Mouse (Mus musculus): ENCODE measurements around the gene 4930568D16Rik. TPM values are rescaled to one million over a fixed set of nuclear protein-coding genes. Genes with fewer than 3 reads are reported as not detected.

Gene 4930568D16Rik
- polyA plus RNA-seq, 1 experiment, result not detected

- Histone ChIP-seq H3K36me3 (ENCODE audit: control insufficient read depth, insufficient read depth, low read length) (peaks cover 11% of the 10 kb centered on the region), H3K4me1 (ENCODE audit: control insufficient read depth, insufficient read depth, insufficient read length) (peaks cover 6% of the 10 kb centered on the region; the same call in 1 of the 2 replicates), H3K27me3 (ENCODE audit: control insufficient read depth, insufficient read depth, low read length) (no peaks in the 10 kb centered on the region), H3K4me3 (ENCODE audit: extremely low read depth, insufficient read depth, insufficient read length) (no peak overlapping the region), H3K27ac (ENCODE audit: insufficient read depth, low read length) (no peak overlapping the region)
- TF ChIP-seq CTCF (IDR thresholded peaks at IDR 0.05; ENCODE audit: extremely low read depth, insufficient read depth, insufficient read length, insufficient replicate concordance), result peak; percentile 67; the same call in 1 of the 2 replicates
- TF ChIP-seq POLR2A (IDR thresholded peaks at IDR 0.05; ENCODE audit: low read depth, low read length), result no peak
- 39% methylated on average over 11 of the region's 11 CpGs for WGBS
- DNase-seq (ENCODE audit: low read depth in 1 of 2, low spot score in 2 of 2), result peak; percentile 54 to 68
These were observed 30.2 kb upstream of the 4930568D16Rik start for GRCm38 (mm10) chr2:35397590-35398173.

GRCm38 (mm10) chr2:35397096-35397495 is 29.6 kb upstream of the 4930568D16Rik start, which contains the start of gene 4930402F06Rik:
Gene 4930402F06Rik, minus strand, starts transcription at chr2:35397175.
- no peak within 1 kb of the TSS for H3K27ac ChIP-seq (ENCODE audit: insufficient read depth, low read length)
- WGBS, result 68% methylated on average over 5 of the region's 5 CpGs
- DNase-seq (ENCODE audit: low read depth in 1 of 2, low spot score in 2 of 2), result no peak
- no peak within 1 kb of the TSS for H3K4me3 ChIP-seq (ENCODE audit: extremely low read depth, insufficient read depth, insufficient read length)
- TF ChIP-seq POLR2A (IDR thresholded peaks at IDR 0.05; ENCODE audit: low read depth, low read length), result no peak
- no peak for TF ChIP-seq CTCF (IDR thresholded peaks at IDR 0.05; ENCODE audit: extremely low read depth, insufficient read depth, insufficient read length, insufficient replicate concordance)
- peaks cover 6% of the 10 kb centered on the region; the same call in 1 of the 2 replicates for H3K4me1 ChIP-seq (ENCODE audit: control insufficient read depth, insufficient read depth, insufficient read length)
- no peaks in the 10 kb centered on the region for H3K27me3 ChIP-seq (ENCODE audit: control insufficient read depth, insufficient read depth, low read length)
- peaks cover 8% of the 10 kb centered on the region for H3K36me3 ChIP-seq (ENCODE audit: control insufficient read depth, insufficient read depth, low read length)

GRCm38 (mm10) chr2:35385441-35385871 is 17.9 kb upstream of the 4930568D16Rik start:
- WGBS, result 63% methylated on average over 9 of the region's 9 CpGs
- Histone ChIP-seq H3K4me3 (ENCODE audit: extremely low read depth, insufficient read depth, insufficient read length) (no peak overlapping the region), H3K27me3 (ENCODE audit: control insufficient read depth, insufficient read depth, low read length) (no peaks in the 10 kb centered on the region), H3K4me1 (ENCODE audit: control insufficient read depth, insufficient read depth, insufficient read length) (no peaks in the 10 kb centered on the region), H3K36me3 (ENCODE audit: control insufficient read depth, insufficient read depth, low read length) (no peaks in the 10 kb centered on the region), H3K27ac (ENCODE audit: insufficient read depth, low read length) (no peak overlapping the region)
- TF ChIP-seq POLR2A (IDR thresholded peaks at IDR 0.05; ENCODE audit: low read depth, low read length) (no peak), CTCF (IDR thresholded peaks at IDR 0.05; ENCODE audit: extremely low read depth, insufficient read depth, insufficient read length, insufficient replicate concordance) (no peak)
- DNase-seq (ENCODE audit: low read depth in 1 of 2, low spot score in 2 of 2), result no peak

- H3K27ac ChIP-seq (ENCODE audit: insufficient read depth, low read length), result no peak overlapping the region
- WGBS, result 88% methylated on average over 9 of the region's 9 CpGs
- H3K36me3 ChIP-seq (ENCODE audit: control insufficient read depth, insufficient read depth, low read length), result no peaks in the 10 kb centered on the region
- TF ChIP-seq POLR2A (IDR thresholded peaks at IDR 0.05; ENCODE audit: low read depth, low read length) (no peak), CTCF (IDR thresholded peaks at IDR 0.05; ENCODE audit: extremely low read depth, insufficient read depth, insufficient read length, insufficient replicate concordance) (no peak)
- H3K27me3 ChIP-seq (ENCODE audit: control insufficient read depth, insufficient read depth, low read length), result no peaks in the 10 kb centered on the region
- no peak overlapping the region for H3K4me3 ChIP-seq (ENCODE audit: extremely low read depth, insufficient read depth, insufficient read length)
- no peak for DNase-seq (ENCODE audit: low read depth in 1 of 2, low spot score in 2 of 2)
- no peaks in the 10 kb centered on the region for H3K4me1 ChIP-seq (ENCODE audit: control insufficient read depth, insufficient read depth, insufficient read length)
These were observed 11.8 kb upstream of the 4930568D16Rik start for GRCm38 (mm10) chr2:35379306-35379705.

- TF ChIP-seq POLR2A (IDR thresholded peaks at IDR 0.05; ENCODE audit: low read depth, low read length) (no peak), CTCF (IDR thresholded peaks at IDR 0.05; ENCODE audit: extremely low read depth, insufficient read depth, insufficient read length, insufficient replicate concordance) (no peak)
- no peak overlapping the region for H3K27ac ChIP-seq (ENCODE audit: insufficient read depth, low read length)
- 28% methylated on average over 6 of the region's 6 CpGs for WGBS
- no peak overlapping the region for H3K4me3 ChIP-seq (ENCODE audit: extremely low read depth, insufficient read depth, insufficient read length)
- H3K4me1 ChIP-seq (ENCODE audit: control insufficient read depth, insufficient read depth, insufficient read length), result no peaks in the 10 kb centered on the region
- H3K27me3 ChIP-seq (ENCODE audit: control insufficient read depth, insufficient read depth, low read length), result no peaks in the 10 kb centered on the region
- no peaks in the 10 kb centered on the region for H3K36me3 ChIP-seq (ENCODE audit: control insufficient read depth, insufficient read depth, low read length)
- no peak for DNase-seq (ENCODE audit: low read depth in 1 of 2, low spot score in 2 of 2)
These were observed 10.1 kb upstream of the 4930568D16Rik start for GRCm38 (mm10) chr2:35377600-35377999.

GRCm38 (mm10) chr2:35373003-35373402 is 5.5 kb upstream of the 4930568D16Rik start:
- Histone ChIP-seq H3K4me3 (ENCODE audit: extremely low read depth, insufficient read depth, insufficient read length) (no peak overlapping the region), H3K4me1 (ENCODE audit: control insufficient read depth, insufficient read depth, insufficient read length) (no peaks in the 10 kb centered on the region), H3K27me3 (ENCODE audit: control insufficient read depth, insufficient read depth, low read length) (no peaks in the 10 kb centered on the region), H3K27ac (ENCODE audit: insufficient read depth, low read length) (no peak overlapping the region), H3K36me3 (ENCODE audit: control insufficient read depth, insufficient read depth, low read length) (no peaks in the 10 kb centered on the region)
- no peak for TF ChIP-seq POLR2A (IDR thresholded peaks at IDR 0.05; ENCODE audit: low read depth, low read length)
- peak; percentile 22; the same call in 1 of the 2 replicates for TF ChIP-seq CTCF (IDR thresholded peaks at IDR 0.05; ENCODE audit: extremely low read depth, insufficient read depth, insufficient read length, insufficient replicate concordance)
- 38% methylated on average over 3 of the region's 3 CpGs for WGBS
- no peak for DNase-seq (ENCODE audit: low read depth in 1 of 2, low spot score in 2 of 2)

GRCm38 (mm10) chr2:35370686-35371085 is 3.2 kb upstream of the 4930568D16Rik start:
- no peak for DNase-seq (ENCODE audit: low read depth in 1 of 2, low spot score in 2 of 2)
- Histone ChIP-seq H3K36me3 (ENCODE audit: control insufficient read depth, insufficient read depth, low read length) (no peaks in the 10 kb centered on the region), H3K27ac (ENCODE audit: insufficient read depth, low read length) (no peak overlapping the region), H3K4me3 (ENCODE audit: extremely low read depth, insufficient read depth, insufficient read length) (no peak overlapping the region), H3K4me1 (ENCODE audit: control insufficient read depth, insufficient read depth, insufficient read length) (no peaks in the 10 kb centered on the region), H3K27me3 (ENCODE audit: control insufficient read depth, insufficient read depth, low read length) (no peaks in the 10 kb centered on the region)
- TF ChIP-seq POLR2A (IDR thresholded peaks at IDR 0.05; ENCODE audit: low read depth, low read length) (no peak), CTCF (IDR thresholded peaks at IDR 0.05; ENCODE audit: extremely low read depth, insufficient read depth, insufficient read length, insufficient replicate concordance) (no peak)
